Mouse (Mus musculus) lung, postnatal 4 days (tissue): ENCODE results near the gene Tmem136.

Experiments used
- DNase-seq, 2 experiments: peaks; one replicate each; pipeline ENCODE4 v3.0.0; 2021

Tmem136 gene

DNA sequence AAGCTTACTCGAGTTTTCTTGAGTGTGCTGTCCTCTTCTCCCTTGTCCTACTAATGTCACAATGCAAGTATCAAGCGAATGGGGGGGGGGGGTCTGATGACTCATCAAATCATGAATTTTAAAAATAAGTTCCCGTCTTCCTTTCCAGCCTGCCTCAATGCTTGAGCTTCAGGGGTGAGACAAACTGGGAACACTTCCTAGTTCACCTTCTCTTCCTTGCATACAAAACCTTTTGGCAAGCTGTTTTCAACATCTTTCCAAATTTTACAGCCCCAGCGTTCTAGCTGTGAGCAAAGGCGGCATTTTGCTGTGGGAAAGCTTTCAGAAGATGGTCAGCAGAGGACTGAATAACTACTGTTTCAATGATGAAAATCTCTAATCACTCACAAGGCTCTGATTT is 8.8 kb downstream of the Tmem136 start:
- no peak for DNase-seq

DNA sequence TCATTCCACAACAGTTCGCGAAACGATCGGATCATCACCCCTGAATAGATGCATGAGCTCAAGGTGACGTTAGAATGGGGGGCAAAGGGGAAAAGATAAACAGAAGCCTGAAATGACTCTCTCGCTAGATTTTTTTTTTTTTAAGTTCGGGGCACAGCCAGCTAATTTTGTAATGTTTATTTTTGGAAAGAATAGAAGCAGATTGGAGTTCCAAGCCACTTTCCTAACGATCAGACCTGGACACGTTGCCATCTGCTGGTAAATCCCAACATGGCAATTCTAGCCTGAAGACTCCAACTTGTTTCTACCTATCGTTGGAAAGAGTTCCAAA is 9.2 kb downstream of the Tmem136 start, which contains the start of gene Arhgef12:
TSS of gene Arhgef12 (minus strand) at position 53 of the 331 bp plus-strand sequence.
- DNase-seq, result peak; percentile 42 to 70

DNA sequence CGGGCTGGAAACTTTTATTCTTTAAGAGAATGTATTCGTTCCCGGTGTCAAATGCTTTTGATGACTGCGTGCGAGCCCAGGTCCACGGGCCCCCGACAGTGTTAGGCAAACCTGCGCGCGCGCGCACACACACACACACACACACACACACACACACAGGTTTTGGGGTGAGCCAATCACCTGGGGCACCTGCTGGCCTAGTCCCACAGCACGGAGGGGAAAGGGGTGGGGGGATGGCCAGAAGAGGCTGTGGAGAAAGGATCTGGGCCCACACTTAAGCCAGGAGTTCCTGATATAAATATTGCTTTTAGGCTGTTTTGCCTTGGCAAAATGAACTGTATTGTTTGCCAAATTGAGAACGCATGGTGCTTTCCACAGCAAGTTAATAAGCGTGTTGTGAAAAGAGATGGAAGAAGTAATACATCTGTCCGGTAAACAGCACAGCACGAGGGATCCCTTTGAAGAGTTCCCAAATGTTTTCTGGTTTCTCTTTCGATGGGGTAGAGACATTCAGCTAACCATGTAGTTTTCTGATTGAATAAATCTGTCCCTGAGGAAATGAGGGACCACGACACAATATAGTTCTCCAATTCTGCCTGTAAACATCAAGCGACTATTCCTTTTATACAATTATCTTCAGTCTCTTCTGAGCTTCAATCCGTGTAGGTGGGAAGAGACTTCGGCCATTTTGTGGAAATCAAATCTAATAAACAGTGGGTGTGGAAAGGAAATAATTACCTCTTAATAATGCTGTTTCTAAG is 9.8 kb downstream of the Tmem136 start:
- DNase-seq, result peak; percentile 48 to 66

DNA sequence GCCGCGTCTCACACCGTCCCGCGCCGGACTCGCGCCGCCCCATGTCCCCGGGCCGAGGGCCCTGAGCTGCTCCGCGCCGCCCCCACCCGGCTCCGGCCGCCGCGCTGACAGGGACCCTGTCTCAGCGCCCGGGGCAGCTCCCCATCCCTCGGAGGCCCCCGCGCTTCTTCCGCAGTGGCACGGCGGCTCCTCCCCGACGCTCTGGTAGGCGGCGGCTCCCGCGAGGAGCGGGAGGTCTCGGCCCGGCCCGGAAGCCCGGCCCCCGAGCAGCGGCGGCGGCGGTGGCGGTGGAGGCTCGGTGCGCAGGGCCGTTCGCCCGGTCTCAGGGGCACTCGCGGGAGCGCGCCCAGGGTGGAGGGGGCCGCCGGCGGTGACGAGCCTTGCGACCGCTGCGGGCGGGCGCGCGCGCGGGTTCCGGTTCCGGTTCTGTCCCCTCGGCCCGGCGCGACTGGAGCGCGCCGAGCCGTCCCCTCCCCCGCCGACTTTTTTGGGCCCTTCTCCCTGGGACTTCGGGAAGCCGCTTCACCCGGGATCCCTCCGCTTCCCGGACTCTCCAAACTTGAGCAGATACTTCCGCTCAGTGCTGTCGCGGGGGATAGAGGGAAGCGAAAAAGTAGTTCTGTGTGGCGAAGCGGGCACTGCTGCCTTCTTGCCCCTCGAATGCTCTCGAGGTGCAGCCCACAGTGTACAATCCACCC is 10.6 kb downstream of the Tmem136 start:
- peak; percentile 94 to 97 for DNase-seq

DNA sequence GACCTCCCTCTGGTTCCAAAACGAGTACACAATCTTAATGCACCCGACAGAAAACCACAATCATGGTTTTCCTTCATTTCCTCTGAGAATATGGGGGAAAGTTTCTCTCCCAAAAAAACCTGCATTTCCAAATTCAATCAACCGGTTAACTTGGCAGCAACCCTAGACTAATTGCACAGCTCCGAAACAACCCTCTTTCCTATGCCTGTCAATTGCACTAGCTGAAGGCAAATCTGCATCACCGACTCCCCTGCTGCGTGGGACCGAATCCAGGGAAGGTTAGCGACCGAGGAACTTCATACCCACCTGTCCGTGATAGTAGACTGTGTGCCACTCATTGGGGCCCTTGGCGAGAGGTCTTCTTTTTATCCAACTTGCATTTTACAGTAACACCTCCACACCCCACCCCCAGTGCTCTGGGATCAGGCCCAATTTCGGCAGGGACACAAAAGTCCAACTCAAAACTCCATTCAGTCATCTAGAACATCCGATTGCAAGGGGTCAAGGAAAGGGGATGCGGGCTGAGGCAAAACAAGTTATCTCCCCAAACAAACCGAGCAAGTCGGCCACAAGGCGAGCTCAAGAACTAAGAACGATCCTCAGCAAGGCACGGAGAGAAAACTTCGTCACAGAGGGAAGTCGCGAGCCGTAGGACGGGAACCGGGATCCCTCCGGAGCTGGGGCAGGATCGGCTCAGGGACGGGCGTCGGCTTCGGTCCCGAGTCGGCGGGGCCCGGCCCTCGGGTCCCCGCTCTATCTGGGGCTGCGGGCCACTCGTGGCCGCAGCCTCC is 11.3 kb downstream of the Tmem136 start:
- DNase-seq, result peak in 1 of 2 experiments; percentile 45

DNA sequence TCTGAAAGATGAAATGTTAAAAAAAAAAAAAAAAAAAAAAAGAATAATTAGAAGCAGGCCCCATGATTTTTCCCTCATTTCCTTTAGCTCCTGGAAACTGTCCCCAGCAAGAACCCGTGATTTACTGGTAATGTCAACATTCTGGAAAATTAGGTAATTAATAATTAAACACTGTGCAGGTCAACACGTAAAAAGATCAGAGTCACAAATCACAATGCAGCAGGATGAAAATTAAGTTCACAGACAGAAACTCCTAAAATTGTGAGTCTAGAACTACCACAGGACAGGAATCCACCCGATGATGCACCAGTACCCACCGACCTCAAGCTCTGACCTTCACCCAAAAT is 11.9 kb downstream of the Tmem136 start:
- no peak for DNase-seq

DNA sequence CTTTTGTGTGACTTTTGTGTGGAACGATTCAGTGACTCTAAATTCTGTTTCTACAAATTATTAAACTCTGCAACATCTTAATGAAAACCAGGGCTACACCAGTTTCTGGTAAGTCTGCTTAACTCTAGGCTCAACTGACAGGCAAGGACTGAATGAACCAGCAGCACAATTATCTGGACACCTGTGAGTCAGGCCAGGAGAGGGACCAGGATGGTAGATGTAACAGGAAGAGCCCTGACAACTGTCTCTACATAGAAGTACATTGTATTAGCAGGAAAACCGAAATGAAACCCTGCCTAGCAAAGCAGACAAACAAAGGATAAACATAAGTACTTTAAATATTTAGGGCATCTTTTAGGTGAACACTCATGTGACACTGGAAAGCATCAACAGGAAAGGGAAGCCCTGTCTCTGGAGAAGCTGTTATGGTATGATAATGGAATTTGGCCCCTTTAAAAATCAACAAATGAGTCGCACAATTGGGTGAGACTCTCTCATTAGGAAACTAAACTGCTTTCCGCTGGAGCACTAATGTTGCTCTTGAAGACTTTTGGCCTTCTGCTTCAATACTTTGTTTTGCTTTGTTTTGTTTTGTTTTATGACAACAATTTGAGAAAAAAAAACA is 12.6 kb downstream of the Tmem136 start:
- DNase-seq, result no peak

DNA sequence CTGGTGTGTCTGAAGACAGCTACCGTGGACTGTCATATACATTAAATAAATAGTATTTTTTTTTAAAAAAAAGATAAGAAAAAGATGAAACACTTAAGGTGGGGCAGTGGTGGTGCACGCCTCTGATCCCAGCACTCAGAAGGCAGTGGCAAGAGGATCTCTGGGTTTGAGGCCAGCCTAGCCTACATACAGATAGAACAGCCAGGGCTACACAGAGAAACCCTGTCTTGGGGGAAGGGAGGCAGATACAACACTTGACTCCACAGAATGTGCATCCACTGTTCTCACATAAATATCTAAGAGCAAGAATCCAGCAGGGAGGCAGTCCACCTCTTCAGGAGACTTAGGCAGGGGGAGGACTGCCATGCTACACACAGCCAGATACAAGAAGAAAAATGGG is 13.4 kb downstream of the Tmem136 start:
- DNase-seq, result no peak

DNA sequence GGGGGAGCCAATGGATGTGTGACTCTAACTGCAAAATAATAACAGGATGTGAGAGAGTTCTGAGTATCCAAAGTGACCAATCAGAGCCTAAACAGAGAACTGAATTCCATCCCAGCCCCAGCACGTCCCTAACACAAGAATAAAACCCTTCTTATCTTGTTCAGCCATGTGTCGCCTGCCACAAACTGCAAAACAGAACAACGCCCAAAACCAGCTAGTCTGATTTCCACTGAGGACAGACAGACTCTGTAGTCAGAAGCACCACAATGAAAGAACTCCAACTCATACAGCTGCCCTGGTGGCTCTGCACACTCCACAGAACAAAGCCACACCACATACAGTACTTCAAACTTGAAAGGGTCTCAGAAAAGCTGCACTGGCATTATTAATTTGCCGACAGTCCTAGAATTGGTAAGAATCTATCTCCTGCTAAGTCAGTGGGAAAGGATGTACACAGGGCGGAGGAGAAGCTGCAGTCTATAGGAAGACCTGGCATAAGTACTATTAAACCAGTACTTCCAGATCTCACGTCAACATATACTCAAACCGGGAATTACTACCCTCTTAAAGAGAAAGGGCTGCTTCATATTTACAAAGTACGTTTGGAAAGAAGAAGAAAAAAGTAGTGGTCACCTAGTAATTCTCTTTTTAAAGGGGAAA is 14.3 kb downstream of the Tmem136 start:
- DNase-seq, result no peak

DNA sequence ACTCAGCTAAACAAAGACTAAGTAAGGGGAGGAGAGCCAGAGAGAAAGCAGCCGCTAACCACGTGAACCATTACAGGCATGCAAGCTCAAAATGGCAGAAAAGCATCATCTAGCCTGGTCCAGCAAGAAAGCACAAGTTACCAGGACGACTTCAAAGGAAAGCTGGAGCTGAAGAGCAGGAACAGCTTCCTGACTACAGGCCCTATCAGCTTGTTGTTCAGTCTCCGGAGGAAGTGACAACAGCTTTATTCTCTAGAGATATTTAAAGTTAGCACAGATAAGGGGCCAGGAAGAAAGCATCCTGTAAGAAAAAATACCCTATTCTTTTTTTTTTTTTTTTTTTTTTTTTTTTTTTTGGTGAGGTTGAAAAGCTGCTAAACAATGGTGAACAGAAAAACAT is 17.4 kb downstream of the Tmem136 start:
- no peak for DNase-seq

DNA sequence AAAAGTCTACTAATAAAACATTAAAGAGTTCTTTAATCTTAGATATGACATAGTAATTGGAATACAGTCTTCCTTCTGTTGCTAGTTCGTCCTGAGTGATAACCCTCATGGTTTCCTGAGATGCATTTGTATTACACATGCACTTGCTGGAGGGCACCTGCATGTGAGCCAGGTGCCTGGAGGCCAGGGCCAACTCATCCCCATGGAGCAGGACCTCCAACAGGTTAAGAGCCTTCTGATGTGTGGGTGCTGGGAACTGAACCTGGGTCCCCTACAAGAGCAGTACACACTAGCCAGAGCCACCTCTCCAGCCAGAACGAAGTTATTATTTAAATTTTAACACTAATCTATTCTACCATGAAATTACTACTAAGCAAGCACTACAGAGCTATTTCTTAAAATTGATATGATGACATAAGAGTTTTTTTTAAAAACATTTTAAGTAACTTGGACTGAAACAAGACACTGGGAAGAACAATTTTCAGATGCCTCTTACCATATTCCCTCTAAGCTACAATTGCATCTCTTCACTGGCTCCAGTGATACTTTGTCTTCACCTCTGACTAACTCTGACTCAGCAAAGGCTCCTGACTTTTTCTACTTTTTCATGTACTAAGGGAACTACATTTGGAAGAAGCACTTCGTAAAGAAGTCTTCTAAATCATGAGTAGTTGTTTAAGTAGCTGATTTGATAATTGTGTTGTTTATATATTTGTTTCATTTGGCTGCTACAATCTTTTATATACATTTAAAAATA is 18.4 kb downstream of the Tmem136 start:
- no peak for DNase-seq

DNA sequence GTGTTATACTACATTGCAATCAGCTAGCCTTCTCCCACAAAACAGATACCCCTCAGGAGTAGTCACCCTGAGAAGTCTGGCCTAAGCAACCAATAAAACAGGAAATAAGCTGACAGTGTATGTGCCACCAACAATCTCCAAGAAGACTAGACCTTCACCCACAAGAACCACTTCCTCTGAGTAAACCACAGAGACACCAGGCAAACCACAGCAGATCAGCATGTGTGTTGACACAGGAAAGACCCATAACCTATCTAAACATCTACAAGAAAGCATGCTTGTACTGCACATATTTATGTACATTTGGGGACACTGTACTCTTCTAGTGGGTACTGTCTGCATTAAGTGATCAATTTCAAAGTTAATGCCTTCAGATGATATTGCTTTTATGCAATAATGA is 20.0 kb downstream of the Tmem136 start:
- no peak for DNase-seq

DNA sequence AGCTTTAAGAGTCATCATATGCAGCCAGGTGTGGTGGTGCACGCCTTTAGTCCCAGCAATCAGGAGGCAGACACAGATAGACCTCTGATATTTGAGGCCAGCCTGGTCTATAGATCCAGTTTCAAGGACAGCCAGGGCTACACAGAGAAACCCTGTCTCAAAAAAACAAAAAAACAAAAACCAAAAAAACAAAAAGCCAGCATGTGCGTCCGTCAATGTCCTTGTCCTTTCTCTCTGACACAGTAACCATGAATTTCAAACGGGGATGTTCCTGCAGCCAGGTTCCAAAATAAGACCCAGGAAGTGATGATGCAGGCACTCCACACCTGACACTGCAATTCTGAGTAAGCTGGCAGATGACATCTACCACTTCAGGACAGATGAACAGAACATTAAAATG is 21.5 kb downstream of the Tmem136 start:
- no peak for DNase-seq

DNA sequence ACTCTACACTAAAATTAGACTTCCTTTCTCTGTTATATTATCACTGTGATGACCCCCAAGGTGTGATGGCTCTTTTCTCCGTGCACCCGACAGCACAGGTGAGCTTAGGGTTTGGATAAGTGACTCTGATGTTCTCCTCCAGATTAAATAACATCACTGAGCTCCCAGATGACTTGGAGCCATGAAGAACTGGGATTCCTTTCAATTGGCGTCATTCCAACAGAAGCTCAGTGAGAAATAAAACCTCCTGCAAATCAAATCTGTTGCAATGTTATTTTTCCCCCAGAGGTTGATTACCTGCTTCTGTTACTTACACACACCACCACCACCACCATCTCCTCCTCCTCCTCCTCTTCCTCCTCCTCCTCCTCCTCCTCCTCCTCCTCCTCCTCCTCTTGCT is 22.6 kb downstream of the Tmem136 start:
- no peak for DNase-seq

DNA sequence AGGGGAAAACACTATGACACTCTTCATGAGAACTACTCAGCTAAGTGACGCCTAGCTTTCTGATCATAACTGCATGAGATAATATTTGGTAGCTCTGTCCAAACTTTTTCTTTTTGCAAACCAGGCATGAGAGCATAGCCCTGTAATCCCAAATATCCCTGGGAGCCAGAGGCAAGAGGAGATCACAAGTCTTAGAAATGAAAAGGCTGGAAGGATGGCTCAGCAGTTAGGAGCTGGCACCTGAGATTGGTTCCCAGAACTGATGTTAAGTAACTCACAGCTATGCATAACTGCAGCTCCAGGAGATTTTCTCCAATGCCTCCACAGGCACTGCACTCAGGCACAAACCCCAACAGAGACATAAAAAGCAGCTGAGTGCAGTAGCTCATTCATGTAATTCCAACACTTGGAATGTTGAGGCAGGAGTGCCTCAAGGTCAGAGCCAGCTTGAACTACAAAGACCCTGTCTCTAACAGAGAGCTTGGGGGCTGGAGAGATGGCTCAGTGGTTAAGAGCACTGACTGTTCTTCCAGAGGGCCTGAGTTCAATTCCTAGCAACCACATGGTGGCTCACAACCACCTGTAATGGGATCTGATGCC is 30.6 kb downstream of the Tmem136 start:
- DNase-seq, result no peak

DNA sequence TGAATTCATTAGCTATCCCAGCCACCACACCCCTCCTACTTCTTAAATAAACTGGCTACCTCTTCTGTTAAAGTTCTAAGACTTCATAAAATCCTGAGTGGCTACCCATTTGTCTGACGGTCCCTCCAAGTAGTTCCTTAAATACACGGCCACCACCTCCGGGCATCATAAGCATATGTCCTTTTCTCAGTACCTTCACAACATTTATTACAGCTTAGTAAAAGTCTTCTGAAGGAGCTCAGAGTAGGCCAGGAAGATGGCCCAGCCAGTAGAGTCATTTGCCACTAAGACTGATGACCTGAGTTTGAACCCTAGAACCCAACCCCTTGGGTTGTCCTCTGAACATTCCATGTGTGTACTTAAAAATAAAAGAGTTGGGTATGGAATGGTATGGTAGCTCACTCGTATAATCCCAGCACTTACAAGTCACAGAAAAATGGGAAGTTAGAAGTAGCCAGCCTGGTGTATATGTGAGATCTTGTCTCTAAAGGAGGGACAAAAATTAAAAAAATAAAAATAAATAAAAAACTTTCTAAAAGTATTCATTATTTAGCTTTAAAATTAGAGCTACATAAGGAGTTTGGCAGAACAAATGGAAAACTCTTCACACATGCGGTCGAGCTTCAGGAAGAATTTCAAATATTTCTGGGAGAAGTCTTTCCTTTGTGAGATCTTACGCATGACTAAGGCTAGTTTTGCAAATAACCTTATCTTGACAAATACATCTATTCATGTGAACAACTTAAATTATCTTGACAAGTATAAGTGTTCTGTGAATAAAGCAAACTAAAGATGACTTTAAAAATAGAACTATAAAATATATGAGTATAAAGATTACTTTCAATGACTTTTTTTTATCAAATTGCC is 31.6 kb downstream of the Tmem136 start:
- DNase-seq, result no peak

DNA sequence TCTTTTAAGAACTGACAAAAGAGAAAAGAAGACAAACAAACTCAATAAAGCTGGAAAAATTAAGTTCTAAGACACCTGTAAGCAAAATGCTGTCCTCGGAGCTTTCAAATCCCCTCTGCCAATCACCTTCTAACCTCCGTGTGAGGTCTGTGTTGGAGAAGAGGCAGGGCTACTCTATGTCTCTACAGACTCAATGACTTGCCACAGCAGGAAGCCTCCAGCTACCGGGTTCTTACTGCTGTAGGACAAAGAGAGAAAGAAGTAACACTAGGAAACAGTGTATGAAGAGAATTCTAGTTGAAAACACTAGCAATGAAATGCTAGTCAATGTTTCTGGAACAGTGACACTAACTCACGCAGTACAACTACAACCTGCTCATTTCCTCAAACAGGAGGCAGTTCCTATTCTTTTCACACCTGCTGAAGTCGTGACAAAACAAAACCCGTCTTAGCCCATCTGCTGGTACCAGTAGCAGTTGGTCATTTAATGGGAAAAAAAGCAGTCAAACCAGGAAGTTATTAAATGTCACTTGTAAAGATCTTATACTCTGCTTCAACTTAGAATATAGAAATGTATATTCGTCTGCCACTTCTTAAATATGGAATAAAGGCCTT is 32.8 kb downstream of the Tmem136 start:
- DNase-seq, result no peak

DNA sequence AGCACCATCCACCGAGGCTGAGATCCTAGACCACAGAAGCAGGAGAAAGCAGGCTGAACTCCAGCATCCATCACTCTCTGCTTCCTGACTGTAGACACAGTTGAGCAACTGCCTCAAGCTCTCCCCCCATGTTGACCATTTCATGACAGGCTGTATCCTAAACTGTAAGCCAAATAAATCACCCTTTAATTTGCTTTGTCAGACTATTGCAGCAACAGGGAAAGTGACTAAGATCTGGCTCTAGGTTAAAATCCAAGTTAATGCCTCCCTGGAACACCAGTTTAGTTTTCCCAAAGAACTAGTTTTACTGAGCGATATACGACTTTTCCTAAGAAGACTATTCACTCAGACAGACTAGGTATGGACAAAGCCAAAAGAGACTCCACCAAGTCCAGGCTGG is 37.7 kb downstream of the Tmem136 start:
- DNase-seq, result no peak

DNA sequence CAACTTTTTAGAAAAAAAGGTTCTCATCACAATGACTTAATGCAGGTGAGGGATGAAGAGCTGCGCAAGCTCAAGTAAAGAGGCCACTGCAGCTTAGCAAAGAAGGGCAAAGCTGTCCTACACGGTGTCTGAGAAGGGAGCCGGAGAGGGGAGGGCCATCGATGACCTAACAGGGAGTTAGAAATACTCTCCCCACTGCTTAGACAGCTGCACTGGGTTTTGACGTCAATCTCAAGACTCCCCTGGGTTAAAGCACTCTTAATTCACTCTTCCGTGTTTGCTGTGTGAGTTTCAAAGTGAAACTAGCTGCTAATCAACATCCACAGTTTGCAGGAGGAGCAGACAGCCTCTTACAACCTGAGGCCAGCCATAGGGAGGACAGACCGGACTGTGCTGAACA is 40.2 kb downstream of the Tmem136 start:
- no peak for DNase-seq

DNA sequence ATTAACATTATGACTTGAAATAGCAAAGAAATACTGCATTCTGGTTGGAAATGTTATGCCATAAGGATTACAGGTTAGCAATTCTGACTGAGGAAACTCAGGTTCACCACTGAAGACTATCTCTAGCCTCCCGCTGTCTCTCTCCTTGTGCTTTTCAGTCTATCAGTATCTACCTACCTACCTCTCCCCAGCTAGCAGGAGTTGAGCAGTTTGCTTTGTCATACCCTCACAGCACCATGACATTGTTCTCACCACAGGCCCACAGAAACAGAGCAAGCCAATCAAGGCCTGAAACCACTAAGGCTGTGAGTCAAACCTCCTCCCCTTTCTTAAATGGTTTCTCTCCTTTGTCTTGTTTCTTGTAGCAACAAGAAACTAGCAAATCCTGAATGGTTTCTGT is 41.8 kb downstream of the Tmem136 start:
- DNase-seq, result no peak
